Mouse (Mus musculus): ENCODE data around the gene Prkar2b.

- TF ChIP-seq POLR2A (IDR thresholded peaks at IDR 0.05; ENCODE audit: low read depth, low read length) (no peak), IRF4 (IDR thresholded peaks at IDR 0.05; ENCODE audit: low read depth, low read length) (no peak), MEF2A (IDR thresholded peaks at IDR 0.05; ENCODE audit: borderline replicate concordance, low read depth, low read length) (no peak), TCF12 (IDR thresholded peaks at IDR 0.05; ENCODE audit: low read depth, low read length) (no peak), KAT2A (IDR thresholded peaks at IDR 0.05; ENCODE audit: insufficient replicate concordance, low read length) (no peak), NELFE (IDR thresholded peaks at IDR 0.05; ENCODE audit: low read depth, low read length) (no peak), EP300 (IDR thresholded peaks at IDR 0.05; ENCODE audit: low read length) (no peak), ELF1 (IDR thresholded peaks at IDR 0.05; ENCODE audit: low read depth, low read length) (no peak), CTCF (conservative IDR thresholded peaks at IDR 0.05 in 1 of 2, IDR thresholded peaks at IDR 0.05 in 1 of 2; ENCODE audit: low read depth in 2 of 2, low read length in 2 of 2) (no peak), MAX (IDR thresholded peaks at IDR 0.05; ENCODE audit: low read length) (no peak), HCFC1 (IDR thresholded peaks at IDR 0.05; ENCODE audit: low read depth, low read length) (no peak), UBTF (IDR thresholded peaks at IDR 0.05; ENCODE audit: low read depth, low read length) (no peak), SMC3 (IDR thresholded peaks at IDR 0.05; ENCODE audit: low read depth, low read length) (no peak)
Observed at GRCm38 (mm10) chr12:31965517-31966212, 95.4 kb downstream of the Prkar2b start.
